Mouse (Mus musculus): ENCODE measurements around the gene Ski.

The Ski gene

DNA sequence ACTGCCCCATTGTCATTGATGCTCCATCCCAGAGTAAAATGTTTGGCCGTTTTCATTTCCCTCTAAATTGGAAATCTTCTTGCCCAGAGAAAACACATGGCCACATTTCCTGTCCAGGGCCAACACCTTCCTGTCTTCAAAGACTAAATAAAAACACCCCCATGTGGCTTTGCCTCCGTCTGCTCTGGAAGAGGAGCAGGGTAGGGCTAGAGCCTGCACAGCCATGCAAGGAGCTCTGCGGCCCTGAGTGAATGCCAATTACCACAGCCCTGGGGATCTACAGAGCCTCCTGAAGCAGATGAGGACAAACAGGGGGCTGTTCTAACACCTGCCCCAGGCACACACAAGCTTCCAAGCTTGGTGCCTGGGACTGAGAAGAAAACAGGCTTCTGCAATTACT is 46.2 kb downstream of the Ski start:
- DNase-seq (ENCODE audit: low spot score) = no peak

DNA sequence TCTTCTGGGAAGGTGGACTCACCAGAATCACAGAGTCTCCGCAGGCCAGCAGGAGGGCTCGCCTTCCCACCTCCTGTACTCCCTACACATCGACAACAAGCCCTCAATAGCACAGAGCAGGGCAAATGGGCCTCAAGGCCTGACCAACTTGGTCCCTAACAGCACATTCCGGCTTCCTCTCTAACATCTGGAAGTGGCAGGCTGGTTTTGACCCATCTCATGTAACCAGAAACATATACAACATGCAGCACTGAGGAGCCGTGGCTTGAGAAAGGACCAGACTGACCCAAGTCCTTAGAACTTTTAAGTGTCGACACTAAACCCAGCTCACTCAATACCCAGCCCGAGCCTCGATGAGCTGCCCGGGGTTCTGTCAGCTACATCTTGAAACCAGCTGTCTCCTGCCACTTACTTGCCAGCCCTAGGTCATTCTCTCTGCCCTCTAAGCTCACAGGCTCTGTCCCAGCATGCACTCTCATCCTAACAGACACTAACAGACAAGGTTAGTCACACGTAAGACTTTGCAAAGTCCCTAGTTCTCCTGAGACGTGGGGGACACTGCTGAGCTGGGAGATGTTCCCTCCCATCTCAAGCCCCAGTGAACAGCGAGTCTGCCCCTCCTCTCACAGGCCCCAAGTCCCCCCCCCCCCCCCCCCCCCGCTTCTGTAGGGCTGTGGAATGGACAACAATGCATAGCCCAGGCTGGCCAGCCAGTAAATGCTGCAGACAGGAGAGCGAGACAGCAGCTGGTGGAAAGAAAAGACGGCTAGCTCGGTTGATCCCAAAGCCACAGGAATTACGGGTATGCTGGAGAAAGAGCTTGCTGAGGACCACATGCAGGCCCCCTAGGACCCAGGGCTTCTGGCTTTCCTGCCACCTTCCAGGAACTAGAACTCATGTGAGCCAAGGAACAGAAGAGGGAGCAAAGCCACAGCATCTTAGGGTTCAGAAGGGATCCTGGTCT is 48.3 kb downstream of the Ski start:
- DNase-seq (ENCODE audit: low spot score) = no peak

DNA sequence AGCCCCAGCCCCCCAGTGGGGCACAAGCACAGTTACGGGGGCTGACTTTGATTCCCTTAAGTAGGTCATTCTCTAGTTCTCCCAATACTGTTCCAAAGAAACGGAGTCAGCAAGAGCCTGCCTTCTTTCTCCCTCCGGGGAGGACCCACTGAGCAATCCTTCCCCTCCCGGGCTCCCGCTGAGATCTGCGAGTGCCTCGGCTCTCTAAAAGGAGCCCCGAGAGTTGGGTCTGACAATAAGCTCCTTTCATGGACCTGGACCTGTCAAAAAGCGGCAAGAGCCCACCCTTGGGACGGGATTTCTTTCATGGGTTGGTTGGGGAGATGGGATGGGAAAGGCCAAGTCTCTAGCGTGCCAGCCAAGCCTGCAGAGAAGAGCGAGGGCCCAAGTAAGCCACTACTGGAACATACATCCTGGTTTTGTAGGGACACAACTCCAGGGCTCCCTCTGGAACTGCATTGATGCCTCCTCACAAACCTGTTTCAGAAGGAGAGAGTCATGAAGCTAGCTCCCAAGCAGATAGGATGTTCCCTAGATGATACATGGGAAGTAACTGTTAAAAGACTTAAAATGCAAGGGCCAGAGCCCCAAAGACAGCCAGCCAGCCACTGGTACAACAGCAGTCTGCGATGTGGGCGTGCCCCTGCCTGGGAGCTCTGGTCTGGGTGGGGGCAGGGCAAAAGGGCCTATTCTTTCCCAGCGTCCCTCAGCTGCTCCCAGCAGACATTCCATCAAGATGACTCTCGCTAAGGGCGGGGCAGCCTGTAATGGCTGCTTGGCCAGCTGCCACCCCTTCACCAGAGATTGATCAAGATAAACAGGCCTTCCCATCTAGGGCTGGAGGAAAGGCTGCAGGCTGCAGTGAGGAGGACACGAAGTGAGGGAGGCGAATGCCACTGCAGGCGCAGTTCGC is 49.2 kb downstream of the Ski start:
- peak; percentile 83 for DNase-seq (ENCODE audit: low spot score)

DNA sequence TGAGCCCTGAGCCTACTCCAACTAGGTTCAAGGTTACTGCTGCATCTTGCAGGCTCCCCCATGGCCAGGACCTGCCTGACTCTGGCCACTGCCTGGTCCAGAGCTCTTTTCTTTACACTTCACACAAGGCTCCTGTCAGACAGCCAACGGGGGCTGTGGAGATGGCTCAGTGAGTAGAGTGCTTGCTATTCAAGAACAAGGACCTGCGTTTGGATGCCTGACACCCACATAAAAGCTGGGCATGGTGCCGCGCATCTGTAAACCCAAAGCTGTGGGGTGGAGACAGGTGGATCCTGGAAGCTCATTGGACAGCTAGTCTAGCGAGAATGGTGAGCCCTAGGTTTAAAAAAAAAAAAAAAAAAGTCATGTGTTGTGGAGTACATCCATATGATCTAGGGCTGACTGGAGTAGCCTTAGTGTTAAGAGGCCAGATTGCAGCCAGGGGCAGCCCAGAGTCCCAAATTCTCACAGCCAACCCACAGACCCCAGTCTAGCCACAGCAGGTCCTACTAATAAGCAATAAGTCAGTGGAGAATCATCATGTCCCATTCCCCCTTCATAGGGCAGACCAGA is 50.3 kb downstream of the Ski start:
- no peak for DNase-seq (ENCODE audit: low spot score)

DNA sequence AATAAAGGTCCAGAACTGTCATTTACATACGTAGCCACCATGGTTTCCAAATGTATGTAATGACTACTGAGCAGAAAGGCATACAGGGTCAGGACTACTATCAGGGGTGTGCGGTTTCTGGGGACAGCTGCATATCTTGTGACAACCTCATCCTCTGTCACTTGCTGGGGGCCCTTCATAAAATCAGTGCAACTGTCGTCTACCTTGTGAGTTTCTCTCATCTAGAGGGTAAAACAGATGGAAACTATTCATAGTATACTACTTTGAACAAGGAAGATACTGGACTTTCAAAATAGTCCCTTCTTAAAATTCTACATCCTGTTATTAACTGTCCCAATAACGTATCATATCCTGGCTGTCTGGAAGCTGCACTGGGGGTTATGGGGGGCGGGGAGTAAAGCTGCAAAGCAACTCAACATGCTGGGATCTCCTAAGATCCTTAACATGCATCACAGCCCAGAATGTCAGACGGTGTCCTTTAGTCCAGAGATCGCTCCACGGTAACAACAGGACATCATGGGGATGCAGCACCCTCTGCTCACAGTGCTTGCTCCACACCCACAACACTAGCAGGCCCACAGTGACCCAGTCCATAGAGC is 51.7 kb downstream of the Ski start:
- no peak for DNase-seq (ENCODE audit: low spot score)

DNA sequence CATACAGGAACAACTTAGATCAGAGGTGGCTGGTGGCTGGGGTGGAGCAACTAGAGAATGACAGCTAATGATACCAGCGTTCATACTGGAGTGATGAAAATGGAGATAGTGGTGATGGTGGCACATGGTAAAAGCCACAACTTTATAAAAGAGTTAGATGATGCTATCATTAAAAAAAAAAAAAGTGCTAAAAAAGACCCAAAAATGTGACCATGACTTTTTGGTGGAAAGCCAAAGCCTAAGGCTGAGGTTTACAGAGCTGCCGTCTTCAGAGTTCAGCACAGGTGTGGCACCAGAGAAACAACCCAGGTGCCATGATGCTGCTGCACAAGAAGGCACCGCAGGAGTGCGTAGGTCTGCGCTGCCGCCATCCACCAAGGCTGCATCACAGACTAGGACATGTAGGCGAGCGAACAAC is 53.5 kb downstream of the Ski start:
- no peak for DNase-seq (ENCODE audit: low spot score)

DNA sequence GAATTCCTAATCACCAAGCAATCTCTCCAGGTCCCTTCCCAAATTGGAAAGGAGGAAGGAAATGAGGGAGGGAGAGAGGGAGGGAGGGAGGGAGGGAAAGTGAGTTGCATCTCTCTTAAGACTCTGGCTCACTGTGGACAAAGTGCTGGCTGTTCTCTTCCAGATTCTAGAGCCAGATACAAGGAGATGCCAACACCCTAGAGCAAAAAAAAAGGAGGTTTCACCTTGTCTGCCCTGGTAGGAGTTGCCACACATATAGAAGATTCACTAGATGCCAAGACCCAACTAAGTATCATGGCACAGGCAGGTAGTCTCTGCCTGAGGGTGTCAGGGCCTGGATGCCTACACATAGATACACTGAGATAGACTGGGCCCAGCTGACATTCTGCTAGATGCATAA is 56.5 kb downstream of the Ski start:
- DNase-seq (ENCODE audit: low spot score) = no peak

DNA sequence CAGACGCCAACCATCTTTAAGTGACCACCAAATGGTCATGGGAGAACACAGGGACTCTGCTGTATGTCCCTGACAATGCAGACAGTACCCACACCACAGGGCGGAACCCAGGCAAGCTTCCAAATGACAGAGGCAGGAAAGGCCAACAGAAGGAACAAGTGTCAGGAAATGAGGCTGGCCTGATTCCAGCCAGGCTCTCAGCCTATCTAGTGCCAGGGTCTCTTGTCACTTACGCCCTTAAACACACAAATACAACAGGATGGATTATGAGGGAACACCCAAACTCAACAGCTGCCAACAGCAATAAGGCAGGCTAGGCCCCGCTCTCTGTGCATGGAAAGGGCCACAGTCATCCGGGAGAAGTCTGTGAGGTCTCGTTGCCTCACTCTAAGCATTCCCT is 57.8 kb downstream of the Ski start:
- DNase-seq (ENCODE audit: low spot score) = no peak

DNA sequence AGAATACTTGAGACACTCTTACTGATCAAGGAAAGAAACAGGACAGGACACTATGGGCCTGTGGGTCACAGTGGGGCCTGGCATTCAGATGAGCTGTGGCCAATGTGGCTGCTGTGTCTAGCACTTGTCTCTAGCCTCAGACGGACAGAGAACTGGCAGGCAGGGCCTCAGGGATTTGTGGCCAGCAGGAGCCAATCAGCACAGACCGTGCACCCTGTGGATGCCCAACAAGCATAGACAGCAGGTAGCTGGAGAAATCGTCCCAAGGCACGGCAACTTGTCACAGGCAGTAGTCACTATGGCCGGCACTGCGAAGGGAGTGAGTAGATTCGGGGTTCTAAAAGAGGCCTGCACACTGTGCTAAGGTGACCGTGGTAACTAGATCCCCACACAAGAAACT is 58.7 kb downstream of the Ski start:
- no peak for DNase-seq (ENCODE audit: low spot score)

DNA sequence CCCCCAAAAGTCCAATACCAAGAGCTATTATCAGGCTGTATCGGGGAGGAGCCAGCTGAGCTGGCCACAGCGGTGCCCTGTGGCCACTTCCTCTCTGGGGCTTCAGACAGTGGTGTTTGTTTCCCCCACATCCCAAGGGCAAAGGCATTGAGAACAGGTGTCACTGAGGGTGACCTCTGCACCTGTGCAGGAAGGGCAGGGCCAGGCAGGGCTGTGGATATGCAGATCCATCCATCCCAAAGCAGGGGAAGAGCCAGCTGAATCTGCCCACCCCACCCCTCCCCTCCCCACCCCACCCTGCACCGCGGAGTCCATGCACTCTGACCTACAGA is 59.1 kb downstream of the Ski start:
- no peak for DNase-seq (ENCODE audit: low spot score)

DNA sequence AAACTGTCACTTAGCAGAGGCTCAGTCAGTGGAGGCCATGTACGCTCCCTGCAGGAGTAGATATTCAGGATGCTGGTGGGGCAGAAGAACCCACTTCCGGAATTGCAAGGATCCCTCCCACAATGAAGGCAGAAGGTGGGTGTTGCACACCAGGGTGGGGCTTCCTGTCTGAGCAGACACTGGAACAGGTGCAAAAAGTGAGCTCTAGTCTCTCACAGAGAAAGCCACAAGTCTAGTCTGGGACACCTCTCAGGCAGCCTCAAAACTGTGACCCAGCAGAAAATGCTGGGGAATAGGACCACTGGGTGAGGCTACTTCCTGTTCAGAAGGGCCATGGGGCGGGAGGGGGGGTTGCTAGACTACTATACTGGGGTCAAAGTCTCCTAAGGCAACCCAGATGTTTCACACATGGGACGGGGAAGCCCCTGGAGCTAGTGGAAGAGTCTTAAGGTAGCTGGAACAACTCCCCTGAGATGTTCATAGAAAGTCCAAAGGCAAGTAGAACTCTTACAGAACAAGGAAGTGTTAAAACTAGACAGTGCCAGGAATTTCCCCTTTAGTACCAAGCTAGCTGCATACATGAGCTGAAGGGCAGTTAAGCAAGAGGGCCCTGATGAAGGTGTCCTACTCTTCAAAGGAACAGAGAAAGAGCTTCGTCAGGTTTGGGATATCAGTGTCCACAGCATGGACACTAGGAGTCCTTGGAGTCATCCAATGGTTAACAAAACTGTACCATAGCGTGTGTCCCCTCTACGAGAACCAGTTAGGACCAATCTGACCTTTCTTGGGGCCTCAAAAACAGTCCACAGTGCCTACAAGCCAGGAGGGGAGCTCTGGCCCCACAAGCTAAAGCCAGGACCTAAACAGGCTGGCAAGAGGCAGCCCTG is 59.7 kb downstream of the Ski start:
- DNase-seq (ENCODE audit: low spot score) = no peak

DNA sequence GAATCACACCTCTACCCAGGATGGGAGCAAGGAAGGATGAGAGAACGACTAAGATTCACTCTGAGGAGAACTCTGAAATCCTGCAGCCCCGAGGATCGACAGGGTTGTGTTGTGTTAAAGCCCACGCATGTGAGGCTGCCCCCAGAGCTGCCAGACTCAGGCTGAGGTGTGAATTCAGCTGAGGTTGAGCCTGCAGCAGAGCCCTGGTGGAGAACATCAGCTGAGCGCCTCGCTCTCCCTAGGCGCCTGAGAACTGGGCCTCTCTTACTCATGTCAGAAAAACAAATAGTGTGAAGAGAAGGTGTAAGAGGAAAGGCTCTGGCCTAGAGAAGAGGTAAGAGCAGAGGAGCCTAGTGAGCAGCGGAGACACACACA is 63.9 kb downstream of the Ski start:
- no peak for DNase-seq (ENCODE audit: low spot score)

DNA sequence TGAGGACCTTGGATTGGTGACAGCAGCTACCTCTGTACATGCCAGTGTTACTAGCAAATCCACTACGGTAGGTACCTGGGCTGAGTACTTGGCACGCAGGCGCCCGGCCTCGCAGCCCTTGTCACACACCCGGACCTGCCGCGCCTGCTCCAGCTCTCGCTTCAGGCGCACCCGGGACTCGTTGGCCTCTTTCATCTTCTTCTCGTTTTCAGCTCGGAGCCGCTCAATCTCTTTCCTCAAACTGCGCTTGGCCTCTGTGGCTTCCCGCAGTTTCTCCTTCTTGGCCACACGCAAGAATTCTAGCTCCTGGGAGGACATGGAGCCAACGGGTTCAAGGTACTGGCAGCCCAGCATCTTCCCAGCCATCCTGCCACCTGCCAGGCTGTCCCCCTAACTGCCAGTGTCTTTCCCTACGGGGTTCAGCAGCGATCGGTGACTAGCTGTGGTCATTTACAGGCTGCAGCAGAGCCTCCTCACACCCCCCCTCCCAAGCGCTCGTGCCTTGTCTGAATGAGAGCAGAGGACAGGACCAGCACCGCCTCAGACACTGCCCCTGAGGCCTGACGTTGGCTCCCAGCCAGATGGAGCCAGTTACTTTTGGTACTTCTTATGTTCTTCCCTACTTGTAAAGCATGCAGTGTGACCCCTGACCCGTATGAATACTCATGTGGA is 64.4 kb downstream of the Ski start:
- DNase-seq (ENCODE audit: low spot score) = no peak

DNA sequence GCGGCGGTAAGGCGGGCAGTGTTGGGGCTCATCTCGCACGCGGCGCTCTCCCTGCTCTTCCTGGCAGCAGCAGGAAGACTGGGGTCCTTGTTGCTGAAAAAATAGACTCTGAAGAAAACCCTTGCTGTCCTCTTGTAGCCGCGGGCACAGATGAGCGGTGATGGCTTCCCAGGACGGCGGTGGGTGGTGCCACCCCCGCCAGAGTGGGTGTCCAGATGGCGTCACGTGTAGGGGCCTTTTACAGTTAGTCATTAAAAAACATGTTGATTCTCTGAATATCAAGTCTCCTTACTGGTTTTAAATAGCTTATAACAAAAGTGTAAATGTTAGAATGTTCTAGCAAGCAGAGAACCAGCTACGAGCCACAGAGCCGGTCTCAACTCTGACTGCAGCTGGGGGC is 65.7 kb downstream of the Ski start:
- no peak for DNase-seq (ENCODE audit: low spot score)

DNA sequence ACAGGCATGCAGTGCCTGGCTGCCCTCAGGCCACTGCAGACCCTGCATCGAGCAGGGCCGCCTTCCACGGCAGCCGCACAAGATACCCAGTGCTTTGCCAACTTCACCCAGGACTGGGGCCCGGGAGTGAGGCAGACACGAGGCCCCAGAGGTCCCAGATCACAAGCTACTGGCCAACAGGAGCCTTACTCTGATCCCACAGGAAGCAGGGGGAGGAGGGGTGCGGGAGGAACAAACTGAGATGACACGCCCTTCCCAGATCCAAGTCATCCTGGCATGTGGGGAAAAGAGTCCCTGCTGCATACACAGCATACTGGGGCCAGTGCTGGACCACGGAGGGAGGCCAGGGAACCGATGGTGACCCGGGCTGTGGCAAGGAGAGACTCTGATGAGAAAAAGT is 67.4 kb downstream of the Ski start:
- DNase-seq (ENCODE audit: low spot score) = no peak

DNA sequence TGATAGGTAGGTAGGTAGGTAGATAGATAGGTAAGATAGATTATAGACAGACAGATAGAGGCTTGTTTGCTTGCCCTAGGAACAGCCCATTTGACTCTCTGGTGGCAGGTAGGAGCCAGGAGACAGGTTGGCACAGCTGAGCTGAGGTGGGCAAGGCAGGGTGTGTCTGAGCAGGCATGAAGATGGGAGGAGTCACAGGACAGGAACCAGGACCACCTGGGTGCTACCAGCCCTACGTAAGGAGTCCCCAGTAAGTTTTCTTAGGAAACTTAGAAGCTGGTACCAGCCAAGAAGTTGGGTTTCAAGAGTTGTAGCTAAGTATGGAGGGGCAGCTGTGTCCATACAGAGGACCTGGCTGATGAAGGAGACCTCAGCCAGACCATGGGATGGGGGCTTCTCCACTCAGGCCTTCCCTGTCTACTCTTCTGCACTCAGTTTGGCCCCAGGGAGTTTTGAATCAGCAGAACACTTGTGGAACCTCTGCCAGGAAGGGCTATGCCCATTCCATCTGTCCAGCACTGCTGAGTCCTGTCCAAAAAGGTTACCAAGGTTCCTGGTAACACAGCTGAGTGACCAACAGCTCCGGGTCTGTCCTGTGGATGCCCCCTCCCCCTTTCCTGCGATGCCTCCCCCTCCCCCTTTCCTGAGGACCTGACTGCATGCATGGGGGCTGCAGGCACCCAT is 68.9 kb downstream of the Ski start:
- DNase-seq (ENCODE audit: low spot score) = no peak

DNA sequence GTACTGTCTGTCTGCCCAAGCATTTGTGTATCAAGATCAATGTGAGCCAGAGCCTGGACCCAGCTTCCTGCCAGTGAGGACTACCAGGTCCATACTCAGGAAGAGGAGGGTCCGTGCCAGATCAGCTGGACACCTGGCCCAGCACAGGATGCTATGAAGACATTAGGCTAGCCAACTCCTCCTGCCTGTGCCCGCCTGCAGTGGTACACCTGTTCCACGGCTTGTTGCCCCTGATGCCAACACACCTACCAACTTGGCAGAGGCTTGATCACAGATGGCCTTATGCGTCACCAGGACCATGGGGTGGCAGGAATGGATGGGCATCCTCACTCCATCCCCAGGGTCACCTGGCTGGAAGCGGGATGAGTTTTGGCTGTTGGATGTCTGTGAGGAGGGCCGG is 69.9 kb downstream of the Ski start:
- no peak for DNase-seq (ENCODE audit: low spot score)

DNA sequence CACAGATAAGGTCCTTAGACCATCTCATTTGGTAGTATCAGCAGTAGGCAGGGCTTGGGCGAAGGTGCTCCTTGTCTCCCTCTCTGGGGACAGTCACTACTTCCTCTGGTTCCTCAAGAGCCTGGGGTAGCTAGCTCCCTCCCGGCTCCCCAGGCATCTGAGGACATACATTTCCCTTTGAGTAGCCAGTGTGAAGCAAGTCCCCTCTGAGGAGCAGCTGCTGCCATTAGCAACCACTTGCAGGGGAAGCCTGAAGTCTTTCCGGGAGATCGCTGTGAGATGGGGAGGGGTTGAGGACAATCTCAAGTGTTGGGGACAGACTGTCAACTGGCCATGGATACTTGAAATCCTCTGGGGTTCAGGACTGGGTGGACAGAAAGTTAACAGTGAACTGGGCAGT is 70.5 kb downstream of the Ski start:
- no peak for DNase-seq (ENCODE audit: low spot score)

DNA sequence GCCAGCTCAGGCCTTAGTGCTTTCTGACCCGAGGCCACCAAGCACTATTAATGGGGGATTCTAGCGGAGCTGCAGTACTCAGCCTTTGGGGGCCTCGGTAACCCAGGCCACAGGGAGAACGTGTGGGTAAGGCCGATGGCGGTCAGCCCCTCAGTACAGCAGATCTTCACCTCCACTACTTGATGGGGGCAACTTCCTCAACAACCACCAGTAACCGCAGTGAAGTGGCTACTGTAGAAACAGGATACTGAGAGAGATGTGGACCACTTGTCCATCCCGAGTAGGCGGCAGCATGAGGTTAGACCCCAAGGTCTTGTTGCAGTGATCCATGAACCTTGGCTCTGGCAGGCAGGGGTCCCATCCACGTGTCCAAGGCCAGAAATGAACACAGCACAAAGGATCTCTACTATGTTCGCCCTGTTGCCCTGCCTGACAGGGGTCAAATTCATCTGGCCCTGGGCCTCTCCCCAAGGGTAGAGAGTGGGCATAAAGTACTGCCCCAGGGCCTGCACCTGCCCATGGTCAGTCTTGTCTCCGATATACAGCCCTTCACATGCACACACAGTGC is 71.1 kb downstream of the Ski start:
- no peak for DNase-seq (ENCODE audit: low spot score)
